Mouse (Mus musculus): ENCODE results near the gene Ei24. TPM values are rescaled to one million over a fixed set of nuclear protein-coding genes. Genes with fewer than 3 reads are reported as not detected.

Ei24 gene
- polyA plus RNA-seq, 1 experiment from 2014 or later = 60.8 TPM

DNA sequence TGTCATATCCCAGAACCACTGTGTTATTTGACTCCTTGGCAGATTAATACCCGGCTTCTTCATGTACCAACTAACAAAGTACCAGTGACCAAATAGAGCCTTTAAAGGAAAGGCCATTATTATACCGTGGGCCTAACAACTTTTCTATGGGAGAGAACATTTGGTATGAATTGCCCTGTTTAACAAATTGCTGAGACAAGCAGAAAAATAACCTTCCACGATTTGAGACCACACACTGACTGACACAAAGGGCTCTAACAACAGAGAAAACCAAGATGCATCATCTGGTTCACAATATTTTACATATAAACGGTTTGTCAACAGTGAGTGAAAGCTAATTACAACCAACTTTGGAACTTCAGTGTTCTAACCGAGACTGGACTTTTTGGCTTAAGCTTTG, 969 bp downstream of the Ei24 start:
- H3K9me3 ChIP-seq (ENCODE audit: control insufficient read depth) = no peaks in the 10 kb centered on the region
- H3K27me3 ChIP-seq (replicated peaks; ENCODE audit: control insufficient read depth, insufficient read depth, low read length) = no peaks in the 10 kb centered on the region
- no peak overlapping the region for H3K27ac ChIP-seq (ENCODE audit: low read depth, low read length)
- WGBS = 17% methylated on average over 5 of the region's 5 CpGs
- H3K4me1 ChIP-seq (replicated peaks; ENCODE audit: control insufficient read depth, insufficient read depth, low read length) = no peaks in the 10 kb centered on the region
- H3K4me2 ChIP-seq (replicated peaks; ENCODE audit: low read depth) = peak overlapping the region; percentile 74
- no peak for ATAC-seq
- H3K4me3 ChIP-seq (ENCODE audit: low read depth, low read length) = peak overlapping the region; percentile 97
- H3K36me3 ChIP-seq (ENCODE audit: control insufficient read depth, insufficient read depth) = peaks cover 6% of the 10 kb centered on the region
- peak overlapping the region; percentile 94 for H3K9ac ChIP-seq (ENCODE audit: low read depth, low read length)
- TF ChIP-seq CTCF (IDR thresholded peaks at IDR 0.05; ENCODE audit: low read depth) = no peak

DNA sequence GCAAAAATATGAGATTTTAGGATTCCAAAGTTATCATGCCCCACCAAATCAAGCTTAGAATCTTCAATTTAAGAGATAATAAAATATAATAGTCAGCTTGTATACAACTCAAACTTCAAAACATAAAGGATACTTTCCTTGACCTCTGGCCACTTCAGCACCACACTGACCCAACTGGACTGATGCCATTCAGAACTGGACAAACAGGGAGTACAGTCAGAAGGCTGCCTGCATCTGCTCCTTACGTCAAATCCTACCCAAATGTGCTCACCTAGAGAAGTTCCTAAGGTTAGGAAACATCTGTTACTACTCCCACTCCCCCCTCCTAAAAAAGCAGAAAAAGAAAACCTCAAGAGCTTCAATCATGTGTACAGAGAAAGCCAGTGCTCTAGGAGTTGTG, 1.6 kb downstream of the Ei24 start:
- H3K27me3 ChIP-seq (replicated peaks; ENCODE audit: control insufficient read depth, insufficient read depth, low read length) = no peaks in the 10 kb centered on the region
- 91% methylated on average over 1 of the region's 1 CpGs for WGBS
- H3K4me2 ChIP-seq (replicated peaks; ENCODE audit: low read depth) = no peak overlapping the region; the same call in 1 of the 2 replicates
- no peak overlapping the region for H3K4me3 ChIP-seq (ENCODE audit: low read depth, low read length)
- TF ChIP-seq CTCF (IDR thresholded peaks at IDR 0.05; ENCODE audit: low read depth) = no peak
- no peak overlapping the region for H3K27ac ChIP-seq (ENCODE audit: low read depth, low read length)
- H3K9ac ChIP-seq (ENCODE audit: low read depth, low read length) = no peak overlapping the region
- no peak for ATAC-seq
- peaks cover 12% of the 10 kb centered on the region for H3K36me3 ChIP-seq (ENCODE audit: control insufficient read depth, insufficient read depth)
- no peaks in the 10 kb centered on the region for H3K4me1 ChIP-seq (replicated peaks; ENCODE audit: control insufficient read depth, insufficient read depth, low read length)
- H3K9me3 ChIP-seq (ENCODE audit: control insufficient read depth) = no peaks in the 10 kb centered on the region

DNA sequence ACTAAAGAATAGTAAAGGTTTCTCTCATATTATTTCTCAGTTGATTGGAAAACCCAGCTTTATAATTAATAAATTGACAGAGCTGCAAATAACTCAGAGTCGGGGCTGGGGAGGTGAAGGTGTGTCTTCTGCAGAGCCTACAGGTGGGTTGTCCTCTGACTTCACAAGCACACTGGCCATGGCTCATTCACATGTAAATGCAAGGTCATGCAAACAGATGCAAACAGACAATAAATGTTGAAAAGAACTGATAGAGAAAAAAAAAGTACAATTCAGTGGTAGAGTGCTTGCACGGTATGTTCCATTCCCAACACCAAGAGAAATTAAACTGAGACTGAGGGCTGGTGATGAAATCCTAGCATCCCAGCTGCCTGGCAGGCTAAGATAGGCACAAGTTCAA, 2.7 kb downstream of the Ei24 start:
- H3K36me3 ChIP-seq (ENCODE audit: control insufficient read depth, insufficient read depth) = peaks cover 21% of the 10 kb centered on the region
- no peaks in the 10 kb centered on the region for H3K4me1 ChIP-seq (replicated peaks; ENCODE audit: control insufficient read depth, insufficient read depth, low read length)
- H3K9me3 ChIP-seq (ENCODE audit: control insufficient read depth) = no peaks in the 10 kb centered on the region
- H3K4me3 ChIP-seq (ENCODE audit: low read depth, low read length) = no peak overlapping the region
- WGBS = 56% methylated on average over 2 of the region's 2 CpGs
- H3K9ac ChIP-seq (ENCODE audit: low read depth, low read length) = no peak overlapping the region
- H3K4me2 ChIP-seq (replicated peaks; ENCODE audit: low read depth) = no peak overlapping the region
- no peak for ATAC-seq
- TF ChIP-seq CTCF (IDR thresholded peaks at IDR 0.05; ENCODE audit: low read depth) = no peak
- no peak overlapping the region for H3K27ac ChIP-seq (ENCODE audit: low read depth, low read length)
- H3K27me3 ChIP-seq (replicated peaks; ENCODE audit: control insufficient read depth, insufficient read depth, low read length) = no peaks in the 10 kb centered on the region

DNA sequence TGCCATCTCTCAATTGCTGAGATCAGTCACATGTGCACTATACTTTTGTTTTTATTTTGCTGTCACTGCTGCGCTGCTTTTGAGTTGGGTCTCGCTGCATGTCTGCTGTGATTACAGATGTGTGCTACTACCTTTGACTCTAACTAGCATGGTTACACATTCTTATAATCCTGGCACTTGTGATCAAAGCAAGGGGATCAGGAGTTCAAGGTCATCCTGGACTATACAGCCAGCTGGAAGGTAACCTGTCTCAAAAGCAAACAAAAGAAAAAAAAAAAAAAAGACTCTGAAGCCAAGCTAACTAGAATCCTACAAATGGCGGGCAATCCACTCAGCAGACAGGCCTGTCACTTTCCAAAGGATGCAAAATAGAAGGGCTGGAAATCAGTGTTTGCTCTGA, 5.0 kb downstream of the Ei24 start:
- Histone ChIP-seq H3K9ac (ENCODE audit: low read depth, low read length) (no peak overlapping the region), H3K27ac (ENCODE audit: low read depth, low read length) (no peak overlapping the region), H3K4me3 (ENCODE audit: low read depth, low read length) (no peak overlapping the region), H3K36me3 (ENCODE audit: control insufficient read depth, insufficient read depth) (peaks cover 43% of the 10 kb centered on the region), H3K4me1 (replicated peaks; ENCODE audit: control insufficient read depth, insufficient read depth, low read length) (no peaks in the 10 kb centered on the region), H3K9me3 (ENCODE audit: control insufficient read depth) (no peaks in the 10 kb centered on the region), H3K4me2 (replicated peaks; ENCODE audit: low read depth) (no peak overlapping the region), H3K27me3 (replicated peaks; ENCODE audit: control insufficient read depth, insufficient read depth, low read length) (no peaks in the 10 kb centered on the region)
- ATAC-seq = no peak
- 67% methylated on average over 3 of the region's 3 CpGs for WGBS
- TF ChIP-seq CTCF (IDR thresholded peaks at IDR 0.05; ENCODE audit: low read depth) = no peak

DNA sequence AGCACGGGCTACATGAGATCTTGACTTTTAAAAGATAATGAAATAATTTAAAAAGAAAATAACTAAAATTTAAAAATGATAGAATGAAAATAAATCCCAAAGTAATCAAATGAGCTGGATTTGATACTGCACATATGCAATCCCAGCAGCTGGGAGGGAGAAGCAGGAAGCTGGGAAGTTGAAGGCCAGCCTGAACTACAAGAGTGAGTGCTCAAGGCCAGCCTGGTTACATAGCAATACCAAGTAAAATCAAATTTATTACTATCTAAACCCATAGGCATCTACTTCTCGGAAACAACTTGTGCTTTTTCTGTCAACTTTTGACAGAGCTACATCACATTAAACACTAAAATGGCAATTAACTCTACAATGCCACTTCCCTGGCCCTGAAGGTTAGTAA, 13.3 kb downstream of the Ei24 start:
- Histone ChIP-seq H3K27me3 (replicated peaks; ENCODE audit: control insufficient read depth, insufficient read depth, low read length) (no peaks in the 10 kb centered on the region), H3K36me3 (ENCODE audit: control insufficient read depth, insufficient read depth) (peaks cover 85% of the 10 kb centered on the region), H3K9ac (ENCODE audit: low read depth, low read length) (no peak overlapping the region), H3K9me3 (ENCODE audit: control insufficient read depth) (no peaks in the 10 kb centered on the region), H3K4me3 (ENCODE audit: low read depth, low read length) (no peak overlapping the region), H3K4me2 (replicated peaks; ENCODE audit: low read depth) (no peak overlapping the region), H3K4me1 (replicated peaks; ENCODE audit: control insufficient read depth, insufficient read depth, low read length) (no peaks in the 10 kb centered on the region), H3K27ac (ENCODE audit: low read depth, low read length) (no peak overlapping the region)
- TF ChIP-seq CTCF (IDR thresholded peaks at IDR 0.05; ENCODE audit: low read depth) = no peak
- 67% methylated on average over 2 of the region's 2 CpGs for WGBS
- ATAC-seq = no peak

DNA sequence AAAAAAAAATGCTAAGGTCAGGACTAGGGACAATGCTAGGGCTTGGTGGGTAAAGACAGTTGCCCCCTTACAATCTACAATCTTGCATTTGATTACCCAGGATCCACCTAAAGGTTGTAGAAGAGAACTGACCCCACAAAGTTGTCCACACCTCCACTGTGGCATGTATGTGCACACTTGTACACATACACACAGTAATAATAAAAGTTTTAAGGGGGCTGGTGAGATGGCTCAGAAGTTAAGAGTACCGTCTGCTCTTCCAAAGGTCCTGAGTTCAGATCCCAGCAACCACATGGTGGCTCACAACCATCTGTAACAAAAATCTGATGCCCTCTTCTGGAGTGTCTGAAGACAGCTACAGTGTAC, 28.2 kb downstream of the Ei24 start:
- Histone ChIP-seq H3K4me3 (ENCODE audit: low read depth, low read length) (no peak overlapping the region), H3K9me3 (ENCODE audit: control insufficient read depth) (no peaks in the 10 kb centered on the region), H3K36me3 (ENCODE audit: control insufficient read depth, insufficient read depth) (peaks cover 2% of the 10 kb centered on the region; the same call in 1 of the 2 replicates), H3K27me3 (replicated peaks; ENCODE audit: control insufficient read depth, insufficient read depth, low read length) (no peaks in the 10 kb centered on the region), H3K4me1 (replicated peaks; ENCODE audit: control insufficient read depth, insufficient read depth, low read length) (0 out of 2 replicates have a peak, but pooled peaks cover 3% of the 10 kb centered on the region), H3K9ac (ENCODE audit: low read depth, low read length) (no peak overlapping the region), H3K4me2 (replicated peaks; ENCODE audit: low read depth) (no peak overlapping the region; the same call in 1 of the 2 replicates), H3K27ac (ENCODE audit: low read depth, low read length) (no peak overlapping the region)
- no peak for TF ChIP-seq CTCF (IDR thresholded peaks at IDR 0.05; ENCODE audit: low read depth)
- WGBS = 87% methylated on average over 1 of the region's 1 CpGs
- no peak for ATAC-seq

All from intestine, postnatal 0 days (tissue).